Mouse (Mus musculus): Measurements from ENCODE around the gene Lcp1.

- TF ChIP-seq CTCF (IDR thresholded peaks at IDR 0.05; ENCODE audit: extremely low read depth, insufficient read depth, insufficient read length, insufficient replicate concordance) (no peak), POLR2A (IDR thresholded peaks at IDR 0.05; ENCODE audit: low read depth, low read length) (no peak)
Measured at GRCm38 (mm10) chr14:75236636-75237003, 105.7 kb downstream of the Lcp1 start.
